Mouse (Mus musculus) olfactory bulb, adult 2 months (tissue): ENCODE measurements at regions not wholly inside any gene's neighbourhood (a gene's known extent, or its start where the extent isn't known, plus 50 kb on each side); places are given as distances from the start of the nearest gene placed in this dataset.

Experiments used
- CTCF ChIP-seq: fragments of 200-500 bp; IDR thresholded peaks from 2 replicates; pipeline ENCODE4 v1.5.1; 2012; ENCODE audit warnings: low read depth, mild to moderate bottlenecking, low read length, moderate library complexity; ENCODE audit not compliant: insufficient read depth
- POLR2A ChIP-seq: fragments of 200-500 bp; IDR thresholded peaks from 2 replicates; pipeline ENCODE4 v1.6.1; 2012; ENCODE audit warnings: mild to moderate bottlenecking, low read depth, low read length, moderate library complexity; ENCODE audit not compliant: insufficient read depth

- TF ChIP-seq CTCF (no peak), POLR2A (no peak)
Measured at GRCm38 (mm10) chr10:91991040-91991439, 731.2 kb downstream of the Nedd1 start.
